Mouse (Mus musculus): ENCODE measurements at regions not wholly inside any gene's neighbourhood (a gene's known extent, or its start where the extent isn't known, plus 50 kb on each side); places are given as distances from the start of the nearest gene placed in this dataset.

- TF ChIP-seq CTCF (IDR thresholded peaks at IDR 0.05; ENCODE audit: insufficient read depth, low read depth, low read length): no peak
- TF ChIP-seq POLR2A (IDR thresholded peaks at IDR 0.05; ENCODE audit: insufficient read depth, low read depth, low read length): no peak
Measured at GRCm38 (mm10) chr11:117571858-117572257, 82.2 kb upstream of the Tnrc6c start.
